ENCODE assay signal across 8 mouse cellular contexts in the genomic region with DNA sequence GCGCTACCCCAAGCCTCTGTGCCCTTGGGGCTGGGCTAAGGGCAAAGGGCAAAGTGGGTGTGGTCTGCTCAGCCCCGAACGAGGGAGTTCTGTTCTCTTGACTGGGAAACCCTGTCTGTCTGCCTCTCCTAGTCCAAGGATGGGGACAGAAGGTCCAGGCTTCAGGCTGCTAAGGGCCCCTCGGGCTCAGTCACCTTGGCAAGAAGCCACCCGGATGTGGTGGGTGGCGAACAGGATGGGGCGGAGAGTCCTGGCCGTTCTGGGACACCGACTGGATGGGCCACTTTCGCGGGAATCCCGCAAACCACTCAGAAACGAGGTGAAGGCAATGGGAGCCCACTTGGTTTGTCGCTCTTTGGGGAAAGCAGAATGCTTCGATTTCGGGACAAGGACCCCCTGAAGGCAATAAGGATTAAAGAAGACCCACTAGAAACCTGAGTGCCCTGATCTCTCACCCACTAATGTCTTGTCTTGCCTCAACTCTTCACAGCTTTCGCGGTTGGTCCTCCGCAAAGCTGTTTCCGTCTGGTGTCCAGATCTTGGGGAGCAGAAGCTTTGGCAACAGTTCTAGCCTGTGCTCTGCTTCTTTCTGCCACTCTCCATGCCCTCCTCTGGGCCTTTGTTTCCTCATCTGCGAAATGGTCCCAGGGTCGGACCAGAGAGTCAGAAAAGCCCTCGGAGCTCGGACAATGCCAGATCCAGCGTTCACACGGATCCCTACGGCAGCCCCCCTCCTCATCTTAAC. TPM values are rescaled to one million over a fixed set of nuclear protein-coding genes. Genes with fewer than 3 reads are reported as not detected.
DNase-seq lines count a peak whose midpoint lies in the region; ATAC-seq and TF ChIP-seq lines count a peak whose summit lies in the region.

No protein-coding gene starts in this region.

- peaks cover 4 to 20% of the 10 kb centered on the region in 2 experiments; a peak in 3 of 4 replicates for H3K4me1 ChIP-seq in CH12.LX (ENCODE audit: control insufficient read depth in 1 of 2, insufficient read depth in 2 of 2)
- no peaks in the 10 kb centered on the region; the same call in 1 of the 2 replicates for H3K4me1 ChIP-seq in kidney, adult 2 months (ENCODE audit: control insufficient read depth, insufficient read depth, low read length)
- peaks cover 42% of the 10 kb centered on the region for H3K4me1 ChIP-seq in lung, embryonic 15.5 days

- H3K27ac ChIP-seq in CH12.LX (ENCODE audit: insufficient read depth, low read depth): no peak overlapping the region
- H3K27ac ChIP-seq in kidney, adult 2 months (ENCODE audit: insufficient read depth, low read depth, low read length): no peak overlapping the region
- H3K27ac ChIP-seq in lung, embryonic 15.5 days: peak overlapping the region; percentile 98

- TF ChIP-seq POLR2A in CH12.LX (IDR thresholded peaks at IDR 0.05; ENCODE audit: low read depth, low read length): no peak
- TF ChIP-seq POLR2A in kidney, adult 2 months (IDR thresholded peaks at IDR 0.05; ENCODE audit: low read depth, low read length): no peak

- DNase-seq in CH12.LX (ENCODE audit: extremely low read depth) (no peak), ZHBTc4 (ENCODE audit: low read depth, low spot score) (peak; percentile 82)
- DNase-seq in embryo, embryonic 9.5 days (ENCODE audit: extremely low spot score): peak; percentile 71
- DNase-seq in heart, adult 9 months (ENCODE audit: low spot score in 2 of 2): peak; percentile 82 to 86
- DNase-seq in kidney, adult 2 months: peak; percentile 88
- peak; percentile 72 for DNase-seq in ovary, postnatal 14 days (ENCODE audit: low spot score)
- DNase-seq in layer of hippocampus, postnatal 14 days (ENCODE audit: low spot score in 2 of 2): no peak

- H3K9ac ChIP-seq in CH12.LX (ENCODE audit: insufficient read depth, low read depth): no peak overlapping the region
- peak overlapping the region; percentile 94 for H3K9ac ChIP-seq in lung, embryonic 15.5 days

- H3K79me2 ChIP-seq in CH12.LX (replicated peaks; ENCODE audit: control insufficient read depth, extremely low read depth, insufficient read depth, poor library complexity, severe bottlenecking): no peaks in the 10 kb centered on the region

- in situ Hi-C loops in CH12.LX (cut with MboI; ENCODE audit: low pct_ligation_motif_present, low pct_unique_long_range_greater_than_20kb, low sequenced_read_pairs): loop anchor here (5.0 to 25.0 kb wide), 2 partner anchors 54 to 406 kb away; no protein-coding TSS in a partner anchor

- H3K27me3 ChIP-seq in CH12.LX (replicated peaks): peaks cover 55% of the 10 kb centered on the region
- no peaks in the 10 kb centered on the region for H3K27me3 ChIP-seq in kidney, adult 2 months (replicated peaks; ENCODE audit: control insufficient read depth, insufficient read depth, low read length)
- no peaks in the 10 kb centered on the region for H3K27me3 ChIP-seq in lung, embryonic 15.5 days

- no peaks in the 10 kb centered on the region for H3K36me3 ChIP-seq in CH12.LX (replicated peaks in 1 of 2; ENCODE audit: control insufficient read depth in 1 of 2, insufficient read depth in 1 of 2, low read length in 1 of 2)
- no peaks in the 10 kb centered on the region for H3K36me3 ChIP-seq in kidney, adult 2 months (ENCODE audit: control insufficient read depth, insufficient read depth, low read length)
- H3K36me3 ChIP-seq in lung, embryonic 15.5 days: no peaks in the 10 kb centered on the region

- H3K9me3 ChIP-seq in CH12.LX (replicated peaks; ENCODE audit: low read length): no peaks in the 10 kb centered on the region
- H3K9me3 ChIP-seq in lung, embryonic 15.5 days: no peaks in the 10 kb centered on the region

- 3% methylated on average over 27 of the region's 27 CpGs for WGBS in kidney, adult 2 months
- under 1% methylated on average over 27 of the region's 27 CpGs for WGBS in lung, embryonic 15.5 days

- ATAC-seq in lung, embryonic 15.5 days (ENCODE audit: borderline replicate concordance, extremely low read depth, low FRiP score, low TSS enrichment): peak; percentile 66

- dilution Hi-C loops in CH12.LX (cut with MboI; ENCODE audit: extremely low pct_ligation_motif_present, extremely low pct_unique_long_range_greater_than_20kb, low sequenced_read_pairs): no loop called here

- H3K4me2 ChIP-seq in CH12.LX (ENCODE audit: insufficient read depth, low read depth, poor library complexity, severe bottlenecking): peak overlapping the region; percentile 83
- peak overlapping the region; percentile 98 for H3K4me2 ChIP-seq in lung, embryonic 15.5 days

- no peak for TF ChIP-seq EP300 in CH12.LX (IDR thresholded peaks at IDR 0.05; ENCODE audit: low read length)

- no peak for TF ChIP-seq CTCF in CH12.LX (conservative IDR thresholded peaks at IDR 0.05 in 1 of 2, IDR thresholded peaks at IDR 0.05 in 1 of 2; ENCODE audit: low read depth in 2 of 2, low read length in 2 of 2)
- TF ChIP-seq CTCF in kidney, adult 2 months (conservative IDR thresholded peaks at IDR 0.05; ENCODE audit: insufficient read depth, insufficient read length, low read depth, low read length): no peak

- no peak for TF ChIP-seq RAD21 in CH12.LX (IDR thresholded peaks at IDR 0.05; ENCODE audit: low read depth, low read length)

- H3K4me3 ChIP-seq in CH12.LX (replicated peaks in 1 of 3; ENCODE audit: low read depth in 2 of 3, low read length in 2 of 3, poor library complexity in 1 of 3): peak overlapping the region in 1 of 3 experiments; percentile 63
- peak overlapping the region; percentile 78 for H3K4me3 ChIP-seq in kidney, adult 2 months (ENCODE audit: insufficient read depth, low read depth, low read length)
- H3K4me3 ChIP-seq in lung, embryonic 15.5 days: peak overlapping the region; percentile 92

TF ChIP-seq in CH12.LX, 34 proteins besides CTCF, POLR2A, EP300 and RAD21:
- TF ChIP-seq RCOR1 (conservative IDR thresholded peaks at IDR 0.05; ENCODE audit: low read depth, low read length) (no peak), MYC (IDR thresholded peaks at IDR 0.05; ENCODE audit: low read depth, low read length) (no peak), NRF1 (IDR thresholded peaks at IDR 0.05; ENCODE audit: low read depth, low read length) (no peak), UBTF (IDR thresholded peaks at IDR 0.05; ENCODE audit: low read depth, low read length) (no peak), POLR2AphosphoS2 (IDR thresholded peaks at IDR 0.05; ENCODE audit: low read depth, low read length) (no peak), ZC3H11A (IDR thresholded peaks at IDR 0.05; ENCODE audit: low read depth, low read length) (no peak), MXI1 (IDR thresholded peaks at IDR 0.05; ENCODE audit: low read depth, low read length) (no peak), ELF1 (IDR thresholded peaks at IDR 0.05; ENCODE audit: low read depth, low read length) (no peak), BHLHE40 (IDR thresholded peaks at IDR 0.05; ENCODE audit: low read depth, low read length) (no peak), MEF2A (IDR thresholded peaks at IDR 0.05; ENCODE audit: borderline replicate concordance, low read depth, low read length) (no peak), TBP (conservative IDR thresholded peaks at IDR 0.05; ENCODE audit: low read depth, low read length) (no peak), E2F4 (IDR thresholded peaks at IDR 0.05; ENCODE audit: insufficient replicate concordance, low read depth, low read length) (no peak), SIN3A (IDR thresholded peaks at IDR 0.05; ENCODE audit: low read length) (no peak), PAX5 (IDR thresholded peaks at IDR 0.05; ENCODE audit: low read length) (no peak)

RNA-seq across cellular contexts. Expression of a gene that starts 0.7 kb away (rescaled TPM):
- total RNA-seq in CH12.LX (2012; rRNA removed): 1.6 and 1.9 TPM in 2 replicates
- total RNA-seq in CH12.LX (2014; rRNA removed): 0.09 and 0.26 TPM in 2 replicates
- 1.4 and 1.8 TPM in 2 replicates for polyA plus RNA-seq in CH12.LX (2012; ENCODE audit: insufficient read length, low read depth)
- polyA plus RNA-seq in kidney, adult 2 months (2012; rRNA removed): 26.5 and 27.6 TPM in 2 replicates
- 5.2 and 5.5 TPM in 2 replicates for polyA plus RNA-seq in lung, embryonic 15.5 days (2015; fragmentation: Nextera tagmentation; extraction: Ambion mirVana)
- 100 to 1,000 TPM; 109 to 113 TPM for total RNA-seq in layer of hippocampus, postnatal 14 days (2021)

Comparison
In these comparisons a context has a peak if more than half of its experiments do, and no peak if none do; other contexts are left out.
1. DNase-seq: peak in ZHBTc4 (single experiment), embryo, embryonic 9.5 days (single experiment), heart, adult 9 months (2 of 2), kidney, adult 2 months (single experiment) and ovary, postnatal 14 days (single experiment); none in CH12.LX (single experiment) and layer of hippocampus, postnatal 14 days (0 of 2).